Mouse (Mus musculus) adrenal gland, postnatal 4 days (tissue): ENCODE results near the gene Acan. TPM values are rescaled to one million over a fixed set of nuclear protein-coding genes. Genes with fewer than 3 reads are reported as not detected.
A peak's percentile ranks its signal among the peaks of the same experiment; 100 is the strongest.

Source experiments
- DNase-seq, 2 experiments: peaks; one replicate each; pipeline ENCODE4 v3.0.0; 2021 to 2022; ENCODE audit warnings: low spot score in 2 of 2, mixed read lengths in 2 of 2
- long read RNA-seq, 2 experiments: library from polyadenylated mRNA; stranded (forward); transcript quantifications; one replicate each; pipeline ENCODE4 v2.0.0; 2021
- total RNA-seq, 2 experiments: library from RNA; stranded (reverse); gene quantifications; 2 replicates each; pipeline ENCODE4 v1.2.3; 2021

Gene Acan
- total RNA-seq, result 1 to 10 TPM in 1 of 2 experiments, under 1 TPM in 1; 0.50 to 1.6 TPM
- long read RNA-seq, experiment 1, result 0 reads
- long read RNA-seq, experiment 2, partial matches to known transcripts, result 1 of 1 reads
- long read RNA-seq, experiment 2, other reads (novel, unspliced or antisense), result 0 of 1 reads

GRCm38 (mm10) chr7:79053383-79053889 is at the start of gene Acan:
TSS of gene Acan (plus strand) at chr7:79053483.
- DNase-seq, result no peak

- no peak for DNase-seq
Measured at GRCm38 (mm10) chr7:79021293-79021905, 31.9 kb upstream of the Acan start.

- DNase-seq, result no peak
Measured at GRCm38 (mm10) chr7:79029138-79029537, 24.1 kb upstream of the Acan start.

- DNase-seq, result no peak
Measured at GRCm38 (mm10) chr7:79033745-79034144, 19.5 kb upstream of the Acan start.

DNA sequence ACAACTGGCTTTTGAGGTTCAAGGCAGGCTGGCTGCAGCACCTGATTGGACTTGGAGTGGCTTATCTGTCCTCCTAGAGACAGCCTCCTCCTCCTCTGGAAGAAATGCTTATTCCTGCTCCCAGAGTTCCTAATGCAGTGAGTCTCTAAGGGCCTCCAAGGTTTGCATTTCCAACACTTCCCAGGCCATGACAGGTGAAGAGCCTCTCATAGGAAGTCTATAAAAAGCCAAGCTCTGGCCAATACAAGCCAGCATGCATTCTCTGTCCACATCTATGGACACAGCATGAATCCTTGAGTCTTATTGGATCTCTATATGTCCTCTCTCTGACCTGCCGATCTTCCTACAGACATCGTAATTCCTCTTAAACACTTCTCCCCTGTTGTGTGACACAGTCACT is 18.8 kb upstream of the Acan start:
- DNase-seq, result no peak

DNA sequence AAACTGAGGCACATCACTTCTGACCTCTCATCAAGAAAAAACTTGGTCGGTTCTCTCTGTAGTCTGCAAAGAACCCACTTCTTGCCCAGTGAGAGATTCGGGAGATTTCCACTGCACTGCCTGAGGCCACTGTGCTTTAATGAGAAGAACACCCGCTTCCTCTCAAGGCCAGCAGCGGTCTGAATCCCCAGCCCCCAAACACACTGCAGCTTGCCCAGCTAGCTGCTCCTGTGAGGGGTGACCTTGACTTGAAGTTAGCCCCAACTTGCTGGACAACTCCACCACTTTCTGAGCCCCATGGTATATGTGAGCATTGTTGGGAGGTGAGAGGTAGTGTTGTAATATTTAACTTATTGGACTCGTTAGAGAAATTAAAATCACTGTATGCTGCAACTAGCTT is 1.2 kb upstream of the Acan start:
- no peak for DNase-seq

- DNase-seq, result no peak
Measured at GRCm38 (mm10) chr7:79052521-79053382, 531 bp upstream of the Acan start.

GRCm38 (mm10) chr7:79054111-79054510 is 828 bp downstream of the Acan start:
- no peak for DNase-seq

DNA sequence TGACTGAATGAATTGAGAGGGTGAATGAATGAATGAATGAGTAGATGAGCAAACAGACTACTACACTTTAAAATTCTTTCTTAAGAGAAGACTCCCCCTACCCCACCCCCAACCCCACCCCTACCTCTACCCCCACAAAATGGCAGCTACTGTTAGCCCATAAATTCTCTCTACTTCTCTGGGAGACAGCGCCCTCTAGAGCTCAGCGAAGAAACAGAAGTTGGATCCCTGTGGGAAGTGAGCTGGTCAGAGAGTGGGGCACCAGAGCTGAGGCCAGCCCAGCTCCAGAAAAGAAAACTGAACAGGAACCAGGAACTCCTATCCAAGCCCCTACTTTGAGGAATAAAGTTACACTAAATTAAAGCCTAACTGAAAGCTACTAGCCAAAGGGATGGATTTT is 5.3 kb downstream of the Acan start:
- no peak for DNase-seq

- no peak for DNase-seq
Measured at GRCm38 (mm10) chr7:79067466-79067865, 14.2 kb downstream of the Acan start.

DNA sequence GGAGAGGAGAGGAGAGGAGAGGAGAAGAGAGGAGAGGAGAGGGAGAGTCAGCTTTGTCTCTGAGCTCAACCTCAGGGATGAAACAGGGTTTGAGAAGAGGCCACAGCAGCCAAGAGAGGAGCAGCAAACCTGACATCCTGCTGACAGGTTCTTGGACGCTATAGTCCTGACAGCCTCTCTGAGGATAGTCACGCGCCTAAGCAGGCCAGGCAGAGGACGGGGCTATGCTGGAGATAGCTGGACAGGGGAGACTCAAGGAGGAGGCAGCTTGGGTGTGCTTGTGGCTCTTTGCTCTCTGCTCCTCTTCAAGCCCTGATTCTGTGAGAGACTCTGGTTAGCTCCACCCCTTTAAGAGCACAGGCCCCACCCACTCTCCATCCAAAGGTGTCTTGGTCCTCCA is 14.9 kb downstream of the Acan start:
- DNase-seq, result no peak

DNA sequence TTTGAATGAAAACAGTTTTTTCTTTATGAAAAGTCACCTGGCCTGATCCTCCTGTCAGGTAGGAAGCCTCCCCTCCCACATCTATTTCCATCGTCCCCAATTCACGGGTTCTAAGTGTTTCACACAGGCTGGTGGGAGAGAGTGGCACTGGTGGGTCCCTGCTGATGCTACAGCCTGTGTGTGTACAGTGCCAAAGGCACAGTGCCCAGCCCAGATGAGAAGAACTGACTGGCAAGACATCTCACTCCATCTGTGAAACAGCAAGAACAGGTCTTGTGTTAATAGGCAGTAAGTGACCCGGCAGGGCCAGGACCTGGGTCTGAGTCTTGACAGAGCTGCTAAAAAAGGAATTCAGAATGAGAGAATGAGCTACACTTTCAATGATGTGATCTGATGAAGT is 25.9 kb downstream of the Acan start:
- no peak for DNase-seq

- peak; percentile 37 to 54 for DNase-seq
Measured at GRCm38 (mm10) chr7:79080572-79081399, 27.5 kb downstream of the Acan start.

GRCm38 (mm10) chr7:79089111-79089510 is 35.8 kb downstream of the Acan start:
- DNase-seq, result no peak

GRCm38 (mm10) chr7:79096492-79096891 is 43.2 kb downstream of the Acan start:
- DNase-seq, result no peak

- DNase-seq, result no peak
Measured at GRCm38 (mm10) chr7:79113848-79114247, 60.6 kb downstream of the Acan start.

DNA sequence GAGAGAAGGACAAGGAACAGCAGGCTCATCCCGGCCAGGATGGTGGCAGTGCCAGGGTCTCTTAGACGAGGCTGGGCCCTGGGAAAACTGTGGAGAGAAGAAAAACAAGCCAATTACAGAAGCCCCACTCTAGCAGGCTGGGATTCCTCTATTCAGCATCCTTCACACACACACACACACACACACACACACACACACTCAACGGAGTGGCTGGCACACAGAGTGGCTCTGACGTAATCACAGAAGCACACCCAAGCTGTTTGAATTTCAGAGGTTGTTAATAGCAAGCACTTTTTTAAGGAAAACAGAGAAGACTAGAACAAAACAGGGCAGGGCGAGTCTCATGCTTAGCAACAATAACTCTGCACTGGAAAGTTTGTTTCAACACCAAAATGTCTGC is 70.2 kb downstream of the Acan start:
- no peak for DNase-seq

- DNase-seq, result no peak
Measured at GRCm38 (mm10) chr7:79129883-79130282, 76.6 kb downstream of the Acan start.

GRCm38 (mm10) chr7:79130385-79130784 is 77.1 kb downstream of the Acan start:
- no peak for DNase-seq

GRCm38 (mm10) chr7:79130843-79131444 is 77.7 kb downstream of the Acan start, which contains the start of gene Hapln3:
TSS of gene Hapln3 (minus strand) at chr7:79131018.
- DNase-seq, result no peak

GRCm38 (mm10) chr7:79133391-79133790 is 80.1 kb downstream of the Acan start:
- DNase-seq, result no peak
